Mouse (Mus musculus) testis, adult 2 months (tissue): Measurements from ENCODE around the gene Slc8a2. TPM values are rescaled to one million over a fixed set of nuclear protein-coding genes. Genes with fewer than 3 reads are reported as not detected.

Experiments
- H3K27ac ChIP-seq: fragments of 200-500 bp; 2 replicates; pipeline ENCODE4 v1.5.1; 2012; ENCODE audit warnings: low read depth, low read length; ENCODE audit not compliant: control insufficient read depth, insufficient read depth
- H3K27me3 ChIP-seq: fragments of 200-500 bp; 2 replicates; pipeline ENCODE4 v1.6.1; 2012; ENCODE audit warnings: mild to moderate bottlenecking, low read length, moderate library complexity; ENCODE audit not compliant: control insufficient read depth, insufficient read depth
- H3K36me3 ChIP-seq: fragments of 200-500 bp; 2 replicates; pipeline ENCODE4 v1.6.1; 2012; ENCODE audit warnings: mild to moderate bottlenecking, low read length; ENCODE audit not compliant: control insufficient read depth, insufficient read depth
- H3K4me1 ChIP-seq: fragments of 200-500 bp; 2 replicates; pipeline ENCODE4 v1.6.1; 2012; ENCODE audit warnings: low read length; ENCODE audit not compliant: control insufficient read depth, insufficient read depth
- H3K4me3 ChIP-seq: fragments of 200-500 bp; 2 replicates; pipeline ENCODE4 v1.5.1; 2012; ENCODE audit warnings: low read depth, mild to moderate bottlenecking, low read length, moderate library complexity, mixed read lengths; ENCODE audit not compliant: control insufficient read depth
- CTCF ChIP-seq: fragments of 200-500 bp; IDR thresholded peaks from 2 replicates; pipeline ENCODE4 v1.5.1; 2012; ENCODE audit warnings: low read depth, mild to moderate bottlenecking, inconsistent platforms, low read length, moderate library complexity; ENCODE audit not compliant: control insufficient read depth, insufficient read depth, insufficient replicate concordance
- POLR2A ChIP-seq: fragments of 200-500 bp; IDR thresholded peaks from 2 replicates; pipeline ENCODE4 v1.6.1; 2012; ENCODE audit warnings: low read depth, mild to moderate bottlenecking, inconsistent platforms, low read length, moderate library complexity; ENCODE audit not compliant: control insufficient read depth
- polyA plus RNA-seq: library from polyadenylated mRNA; depleted of rRNA; stranded (reverse); fragments of >200 nt; gene quantifications from 2 replicates; pipeline ENCODE4 v1.2.3, GENCODE M21; 2012

The Slc8a2 gene
- polyA plus RNA-seq, 1 experiment = 34.7 TPM

DNA sequence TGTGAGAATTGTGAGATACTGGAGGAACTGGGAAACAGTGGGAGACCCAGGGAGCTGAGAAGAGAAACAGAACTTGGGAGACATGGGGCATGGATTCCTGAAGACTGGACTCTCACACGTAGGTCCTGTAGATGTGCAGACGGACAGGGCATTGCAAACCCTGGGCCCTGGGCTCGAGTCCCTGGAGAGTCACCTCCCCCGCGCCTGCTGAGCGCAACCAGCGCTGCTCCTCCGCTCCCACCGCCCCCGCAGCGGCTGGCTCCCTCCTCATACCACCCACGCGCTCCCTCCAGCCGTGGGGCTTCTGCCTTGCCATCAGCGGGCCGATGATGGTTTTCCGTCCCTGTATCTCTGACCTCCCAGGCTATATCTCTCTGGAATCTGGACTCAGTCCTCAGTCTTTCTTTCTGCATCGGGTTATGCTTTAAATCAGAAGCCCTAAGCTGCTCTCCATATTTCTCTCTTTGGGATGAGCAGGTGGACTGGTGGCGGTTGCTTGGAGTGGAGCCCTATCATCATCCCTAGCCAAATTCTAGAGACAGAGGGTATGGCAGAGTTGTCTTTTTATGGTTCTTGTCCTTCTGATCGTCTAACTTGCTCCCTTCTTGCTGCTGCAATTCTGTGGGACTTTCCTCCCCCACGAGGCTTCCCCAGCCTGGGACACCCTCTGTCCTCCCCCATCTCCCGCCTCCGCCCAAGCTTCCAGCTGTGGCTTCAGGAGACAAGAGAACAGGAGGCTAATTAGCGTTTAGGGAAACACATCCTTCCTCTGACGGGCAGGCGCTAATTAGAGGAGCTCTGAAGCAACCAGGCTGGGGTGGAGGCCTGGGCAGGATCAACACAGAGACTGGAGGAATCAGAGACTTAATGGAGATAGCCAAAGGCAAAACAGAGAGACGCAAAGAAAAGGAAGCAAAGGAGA lies 17.1 kb downstream of the Slc8a2 start:
- H3K27ac ChIP-seq = no peak overlapping the region
- TF ChIP-seq POLR2A (no peak), CTCF (no peak)

GRCm38 (mm10) chr7:16147643-16148042 lies 18.0 kb downstream of the Slc8a2 start:
- no peak for TF ChIP-seq POLR2A
- no peak for TF ChIP-seq CTCF
- peaks cover 15% of the 10 kb centered on the region for H3K4me1 ChIP-seq
- no peak overlapping the region for H3K27ac ChIP-seq
- H3K27me3 ChIP-seq = no peaks in the 10 kb centered on the region
- no peak overlapping the region for H3K4me3 ChIP-seq
- no peaks in the 10 kb centered on the region; the same call in 1 of the 2 replicates for H3K36me3 ChIP-seq

More for the DNA sequence above, 17.1 kb downstream of the Slc8a2 start:
- Histone ChIP-seq H3K4me3 (no peak overlapping the region), H3K27me3 (no peaks in the 10 kb centered on the region), H3K4me1 (peaks cover 15% of the 10 kb centered on the region), H3K36me3 (no peaks in the 10 kb centered on the region; the same call in 1 of the 2 replicates)

- no peak overlapping the region for H3K4me3 ChIP-seq
- H3K4me1 ChIP-seq = peaks cover 15% of the 10 kb centered on the region
- TF ChIP-seq CTCF = no peak
- TF ChIP-seq POLR2A = no peak
- H3K36me3 ChIP-seq = peaks cover 2% of the 10 kb centered on the region
- no peaks in the 10 kb centered on the region for H3K27me3 ChIP-seq
- no peak overlapping the region for H3K27ac ChIP-seq
These were observed 19.6 kb downstream of the Slc8a2 start for GRCm38 (mm10) chr7:16149241-16149640.

- Histone ChIP-seq H3K4me3 (no peak overlapping the region), H3K27me3 (no peaks in the 10 kb centered on the region), H3K36me3 (peaks cover 2% of the 10 kb centered on the region), H3K4me1 (peaks cover 8% of the 10 kb centered on the region), H3K27ac (no peak overlapping the region)
- TF ChIP-seq CTCF = no peak
- TF ChIP-seq POLR2A = no peak
These were observed 20.8 kb downstream of the Slc8a2 start for GRCm38 (mm10) chr7:16150191-16151145.

DNA sequence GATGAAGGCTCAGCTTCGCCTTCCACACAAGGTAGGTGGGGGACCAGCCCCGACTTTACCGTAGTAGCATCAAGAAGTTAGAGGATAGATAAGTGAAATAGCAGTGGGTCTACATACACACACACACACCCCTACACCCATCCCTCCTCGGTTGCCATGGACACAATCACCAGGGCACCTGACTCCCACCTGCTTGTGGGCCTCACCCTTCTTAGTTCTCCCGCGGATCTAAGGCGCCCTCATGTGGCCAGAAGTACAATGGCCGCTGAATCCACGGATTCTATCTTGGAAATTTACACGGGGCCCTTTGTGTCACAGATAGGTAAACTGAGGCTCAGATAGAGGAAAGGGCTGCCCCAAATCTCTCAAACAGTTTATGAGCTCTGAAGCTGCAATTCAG lies 23.9 kb downstream of the Slc8a2 start:
- Histone ChIP-seq H3K4me1 (peaks cover 2% of the 10 kb centered on the region; the same call in 1 of the 2 replicates), H3K4me3 (no peak overlapping the region), H3K36me3 (peaks cover 2% of the 10 kb centered on the region), H3K27ac (no peak overlapping the region), H3K27me3 (no peaks in the 10 kb centered on the region)
- peak; percentile 62; the same call in 1 of the 2 replicates for TF ChIP-seq CTCF
- TF ChIP-seq POLR2A = no peak

DNA sequence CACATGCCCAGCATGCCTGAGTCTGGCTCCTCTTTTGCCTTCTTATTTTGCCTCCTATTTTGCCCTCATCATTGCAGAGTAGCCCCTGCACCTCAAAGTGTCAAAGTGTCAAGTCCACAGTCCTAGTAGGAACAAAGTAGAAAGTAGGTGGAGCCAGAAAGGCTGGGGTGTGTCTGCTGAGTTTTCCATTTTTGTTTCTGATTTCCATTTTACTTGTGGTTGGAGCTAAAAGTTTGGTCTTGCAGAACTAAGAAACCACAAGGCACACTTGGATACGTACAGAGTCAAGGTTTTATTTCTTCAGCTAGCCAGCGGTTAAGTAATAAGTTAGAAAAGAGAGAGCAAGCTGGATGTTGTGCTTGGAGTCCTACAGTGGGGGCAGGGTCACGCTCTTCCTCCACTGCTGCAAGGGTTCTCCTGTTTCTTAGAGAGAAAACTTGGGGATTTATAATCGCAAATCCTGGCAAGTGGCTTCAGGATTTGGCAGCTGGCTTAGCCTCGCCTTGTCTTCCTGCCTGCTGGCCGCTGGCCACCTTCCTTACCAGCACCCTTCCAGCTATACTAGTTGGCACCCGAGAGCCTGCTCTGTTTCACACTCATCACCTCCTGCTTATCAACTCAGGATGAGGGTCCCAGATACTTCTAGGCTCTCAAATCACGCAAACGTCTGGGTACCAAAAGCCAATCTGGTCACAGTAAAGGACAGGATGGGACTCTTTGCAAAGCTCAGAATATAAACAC lies 25.7 kb downstream of the Slc8a2 start:
- peaks cover 5% of the 10 kb centered on the region for H3K4me1 ChIP-seq
- TF ChIP-seq POLR2A (no peak), CTCF (no peak)
- no peak overlapping the region for H3K4me3 ChIP-seq
- no peak overlapping the region for H3K27ac ChIP-seq
- H3K36me3 ChIP-seq = peaks cover 2% of the 10 kb centered on the region
- no peaks in the 10 kb centered on the region for H3K27me3 ChIP-seq
